Mouse (Mus musculus) hindbrain, postnatal 0 days (tissue): ENCODE measurements at regions not wholly inside any gene's neighbourhood (a gene's known extent, or its start where the extent isn't known, plus 50 kb on each side); places are given as distances from the start of the nearest gene placed in this dataset.

Experiments
- ATAC-seq: fragments of 200-750 bp; cut with Nextera tagmentation; 2 replicates; pipeline ENCODE4 v1.8.0; 2017; ENCODE audit warnings: mild to moderate bottlenecking, moderate TSS enrichment, moderate library complexity
- DNase-seq: peaks from one replicate; pipeline ENCODE4 v3.0.0-alpha.2; 2015; ENCODE audit warnings: low spot score
- H3K27ac ChIP-seq: fragments of 300-500 bp; sonication (generic); 2 replicates; pipeline ENCODE4 v1.5.1; 2014; ENCODE audit warnings: mild to moderate bottlenecking
- H3K27me3 ChIP-seq: fragments of 300-500 bp; sonication (generic); 2 replicates; pipeline ENCODE4 v1.6.1; 2014; ENCODE audit warnings: low read length, mixed read lengths; ENCODE audit not compliant: insufficient read depth
- H3K36me3 ChIP-seq: fragments of 300-500 bp; sonication (generic); 2 replicates; pipeline ENCODE4 v1.6.1; 2014; ENCODE audit warnings: low read length, mixed read lengths; ENCODE audit not compliant: insufficient read depth
- H3K4me1 ChIP-seq: fragments of 300-500 bp; sonication (generic); 2 replicates; pipeline ENCODE4 v1.6.1; 2014; ENCODE audit warnings: antibody characterized with exemption, low read length, mixed read lengths; ENCODE audit not compliant: insufficient read depth
- H3K4me2 ChIP-seq: fragments of 300-500 bp; sonication (generic); 2 replicates; pipeline ENCODE4 v1.6.1; 2014; ENCODE audit warnings: low read depth, mild to moderate bottlenecking, low read length, moderate library complexity, mixed read lengths
- H3K4me3 ChIP-seq: fragments of 300-500 bp; sonication (generic); 2 replicates; pipeline ENCODE4 v1.5.1; 2014; ENCODE audit warnings: low read length
- H3K9ac ChIP-seq: fragments of 300-500 bp; sonication (generic); replicated peaks from 2 replicates; pipeline ENCODE4 v1.6.1; 2014; ENCODE audit warnings: mild to moderate bottlenecking, low read length, moderate library complexity, mixed read lengths
- H3K9me3 ChIP-seq: fragments of 300-500 bp; sonication (generic); 2 replicates; pipeline ENCODE4 v1.6.1; 2016; ENCODE audit warnings: low read length, mixed read lengths
- CTCF ChIP-seq: IDR thresholded peaks from 2 replicates; pipeline ENCODE4 v1.5.1; 2016; ENCODE audit warnings: antibody characterized with exemption, control low read depth, low read depth
- WGBS: fragments of 180-500 bp; shearing (Covaris S2); extraction: QIAGEN DNeasy Blood & Tissue Kit; methylation state at CpG from one replicate; pipeline ENCODE4 v1.1.7; 2014; 5-methylcytosine and 5-hydroxymethylcytosine counted together

- Histone ChIP-seq H3K4me1 (no peaks in the 10 kb centered on the region), H3K4me3 (no peak overlapping the region), H3K27me3 (no peaks in the 10 kb centered on the region), H3K4me2 (no peak overlapping the region), H3K9me3 (no peaks in the 10 kb centered on the region), H3K27ac (no peak overlapping the region), H3K9ac (no peak overlapping the region), H3K36me3 (no peaks in the 10 kb centered on the region)
- DNase-seq (no peak), ATAC-seq (no peak)
- TF ChIP-seq CTCF = no peak
- 76% methylated on average over 1 of the region's 1 CpGs for WGBS
These were observed 63.5 kb upstream of the Tyw5 start for GRCm38 (mm10) chr1:57470356-57470755.

GRCm38 (mm10) chr1:57472235-57472634, 65.3 kb upstream of the Tyw5 start:
- DNase-seq (no peak), ATAC-seq (no peak)
- 80% methylated on average over 1 of the region's 1 CpGs for WGBS
- Histone ChIP-seq H3K9ac (no peak overlapping the region), H3K4me1 (no peaks in the 10 kb centered on the region), H3K9me3 (no peaks in the 10 kb centered on the region), H3K36me3 (no peaks in the 10 kb centered on the region), H3K27me3 (no peaks in the 10 kb centered on the region), H3K4me2 (no peak overlapping the region), H3K4me3 (no peak overlapping the region), H3K27ac (no peak overlapping the region)
- TF ChIP-seq CTCF = no peak

DNA sequence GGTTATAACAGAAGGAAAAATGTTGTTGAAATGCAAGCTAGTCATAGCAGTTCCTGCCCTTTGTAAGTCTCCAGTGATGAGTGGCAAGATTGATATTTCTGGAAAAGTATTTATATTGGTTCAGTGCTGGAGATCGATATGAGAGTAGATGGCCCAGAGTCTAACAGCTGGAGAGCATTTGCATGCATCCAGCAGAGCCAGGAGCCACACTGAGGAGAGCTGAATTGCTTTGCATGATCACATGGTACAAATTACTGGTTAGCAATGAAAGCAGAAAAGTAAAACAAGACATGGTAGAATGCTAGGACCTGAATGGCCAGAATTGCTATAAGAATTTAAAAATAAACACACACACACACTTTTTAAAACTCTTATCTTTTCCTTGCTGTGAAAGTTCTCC, 70.8 kb upstream of the Tyw5 start:
- DNase-seq (no peak), ATAC-seq (no peak)
- WGBS = 45% methylated on average over 1 of the region's 1 CpGs
- H3K9ac ChIP-seq = no peak overlapping the region
- no peak overlapping the region for H3K4me3 ChIP-seq
- no peak for TF ChIP-seq CTCF
- no peaks in the 10 kb centered on the region for H3K36me3 ChIP-seq
- H3K27me3 ChIP-seq = no peaks in the 10 kb centered on the region
- H3K27ac ChIP-seq = no peak overlapping the region
- no peaks in the 10 kb centered on the region for H3K4me1 ChIP-seq
- no peak overlapping the region for H3K4me2 ChIP-seq
- no peaks in the 10 kb centered on the region for H3K9me3 ChIP-seq

DNA sequence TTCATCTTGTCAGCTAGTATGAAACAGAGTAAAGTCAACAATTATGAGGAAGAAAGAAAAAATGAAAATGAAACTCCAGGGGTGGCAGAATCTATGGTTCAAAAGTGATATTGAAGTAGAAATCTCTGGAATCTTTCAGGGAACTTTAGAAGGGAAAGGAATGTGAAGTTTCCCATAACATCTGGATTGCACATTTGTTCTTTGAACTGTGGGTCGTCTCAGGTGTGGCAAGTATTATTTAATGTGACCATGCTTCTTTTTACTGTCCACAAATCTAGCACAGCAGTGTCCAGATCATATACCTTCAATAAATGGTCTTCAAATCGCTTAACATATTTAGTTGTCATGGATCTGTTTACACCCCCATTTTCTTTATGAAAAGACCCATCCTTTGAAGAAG, 71.2 kb upstream of the Tyw5 start:
- Histone ChIP-seq H3K4me1 (no peaks in the 10 kb centered on the region), H3K4me2 (no peak overlapping the region), H3K27ac (no peak overlapping the region), H3K36me3 (no peaks in the 10 kb centered on the region), H3K9me3 (no peaks in the 10 kb centered on the region), H3K27me3 (no peaks in the 10 kb centered on the region), H3K4me3 (no peak overlapping the region), H3K9ac (no peak overlapping the region)
- ATAC-seq (no peak), DNase-seq (no peak)
- 82% methylated on average over 2 of the region's 2 CpGs for WGBS
- TF ChIP-seq CTCF = no peak

DNA sequence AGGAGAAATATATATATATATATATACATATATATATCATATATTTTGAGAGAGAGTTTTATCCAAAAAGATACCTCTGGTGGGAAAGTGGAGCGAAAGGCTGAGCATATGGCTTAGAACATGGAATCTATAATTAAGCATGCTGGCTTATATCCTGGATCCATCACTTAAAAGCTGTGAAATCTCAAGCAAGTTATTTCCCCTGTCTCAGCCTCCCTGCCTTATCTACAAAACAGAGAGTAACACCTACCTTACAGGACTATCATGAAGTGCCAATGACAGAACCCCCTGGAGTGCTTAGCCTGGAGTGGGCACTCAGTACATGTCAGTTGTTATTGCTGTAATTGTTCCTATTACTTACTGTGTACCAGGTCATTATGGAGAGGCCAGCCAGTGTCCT, 71.9 kb upstream of the Tyw5 start:
- Histone ChIP-seq H3K9me3 (no peaks in the 10 kb centered on the region), H3K4me2 (no peak overlapping the region), H3K36me3 (no peaks in the 10 kb centered on the region), H3K4me3 (no peak overlapping the region), H3K27ac (no peak overlapping the region), H3K9ac (no peak overlapping the region), H3K27me3 (no peaks in the 10 kb centered on the region), H3K4me1 (no peaks in the 10 kb centered on the region)
- no peak for TF ChIP-seq CTCF
- DNase-seq (no peak), ATAC-seq (no peak)
- 87% methylated on average over 1 of the region's 1 CpGs for WGBS

GRCm38 (mm10) chr1:57479566-57479965, 72.7 kb upstream of the Tyw5 start:
- 61% methylated on average over 4 of the region's 4 CpGs for WGBS
- no peak overlapping the region for H3K9ac ChIP-seq
- no peaks in the 10 kb centered on the region for H3K4me1 ChIP-seq
- H3K27ac ChIP-seq = no peak overlapping the region
- no peaks in the 10 kb centered on the region for H3K27me3 ChIP-seq
- no peak overlapping the region for H3K4me2 ChIP-seq
- ATAC-seq = no peak
- H3K36me3 ChIP-seq = no peaks in the 10 kb centered on the region
- H3K4me3 ChIP-seq = no peak overlapping the region
- no peak for DNase-seq
- H3K9me3 ChIP-seq = no peaks in the 10 kb centered on the region
- no peak for TF ChIP-seq CTCF

DNA sequence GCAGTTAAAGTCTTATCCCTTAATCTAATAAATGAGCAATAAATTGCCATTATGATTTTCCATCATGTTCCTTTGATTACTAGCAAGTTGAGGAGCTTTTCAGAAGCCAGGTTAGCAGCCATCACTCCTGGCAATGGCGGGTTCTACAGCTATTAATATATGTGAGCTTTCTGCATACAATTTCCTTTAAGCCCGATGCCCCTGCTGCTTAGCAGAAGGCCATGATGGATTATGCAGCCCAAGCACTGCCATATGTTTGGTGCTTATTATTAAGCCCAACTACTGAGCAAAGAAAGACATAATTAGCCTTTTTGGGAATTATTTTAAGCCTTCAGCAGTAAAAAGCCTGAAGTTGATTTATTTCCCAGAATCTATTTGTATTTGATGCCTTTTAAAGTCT, 82.3 kb upstream of the Tyw5 start:
- ATAC-seq (no peak), DNase-seq (peak; percentile 40)
- Histone ChIP-seq H3K9ac (no peak overlapping the region), H3K4me1 (no peaks in the 10 kb centered on the region), H3K4me2 (no peak overlapping the region), H3K4me3 (no peak overlapping the region), H3K9me3 (no peaks in the 10 kb centered on the region), H3K27me3 (no peaks in the 10 kb centered on the region), H3K36me3 (no peaks in the 10 kb centered on the region), H3K27ac (no peak overlapping the region; the same call in 1 of the 2 replicates)
- 53% methylated on average over 2 of the region's 2 CpGs for WGBS
- TF ChIP-seq CTCF = no peak
